ENCODE assay signal across 41 mouse cellular contexts in the genomic region with DNA sequence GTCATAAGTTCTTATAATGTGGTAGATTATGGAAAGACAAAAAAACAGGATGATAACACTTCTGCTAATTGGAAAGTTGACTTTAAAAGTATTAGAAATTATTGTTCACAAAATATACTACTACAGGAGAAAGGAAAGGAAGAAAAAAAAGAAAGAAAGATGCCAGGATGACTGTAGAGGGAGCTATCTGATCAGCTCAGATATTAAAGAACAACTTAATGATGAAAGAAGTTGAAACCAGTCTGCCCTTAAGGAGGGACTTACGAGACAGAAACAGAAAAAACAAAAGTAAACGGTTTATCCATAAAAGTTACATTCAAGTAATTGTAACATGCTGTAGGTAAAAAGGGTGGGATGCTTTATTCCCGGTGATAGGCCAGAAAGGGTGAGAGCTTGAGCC. TPM values are rescaled to one million over a fixed set of nuclear protein-coding genes. Genes with fewer than 3 reads are reported as not detected.
DNase-seq lines count a peak whose midpoint lies in the region; ATAC-seq and TF ChIP-seq lines count a peak whose summit lies in the region.
"Had no signal": no experiment of that assay in that cellular context is flagged by ENCODE, and none has a peak within 500 bp of the region (broad histone marks: within the 10 kb centered on the region; RNA-seq: fewer than 3 reads in every experiment).

No protein-coding gene starts in this region.

- no peaks in the 10 kb centered on the region for H3K36me3 ChIP-seq in kidney, postnatal 0 days (ENCODE audit: insufficient read depth, low read length)
- no peaks in the 10 kb centered on the region for H3K36me3 ChIP-seq in kidney, adult 2 months (ENCODE audit: control insufficient read depth, insufficient read depth, low read length)
- H3K36me3 ChIP-seq in ES-Bruce4 (ENCODE audit: control insufficient read depth, insufficient read depth, low read length, poor library complexity, severe bottlenecking), result no peaks in the 10 kb centered on the region; the same call in 1 of the 2 replicates
- H3K36me3 ChIP-seq: heart, embryonic 12.5 days; hindbrain, embryonic 15.5 days; midbrain, embryonic 13.5 days; neural tube, embryonic 15.5 days had no signal

- ATAC-seq in kidney, postnatal 0 days (replicated peaks; ENCODE audit: low FRiP score, low read depth), result no peak
- ATAC-seq: midbrain, embryonic 13.5 days had no signal

- H3K27ac ChIP-seq in kidney, postnatal 0 days, result no peak overlapping the region
- H3K27ac ChIP-seq in kidney, adult 2 months (ENCODE audit: insufficient read depth, low read depth, low read length), result no peak overlapping the region
- peak overlapping the region; percentile 89 for H3K27ac ChIP-seq in ES-Bruce4 (ENCODE audit: insufficient read depth, low read length)
- H3K27ac ChIP-seq: heart, adult 2 months; hindbrain, embryonic 15.5 days; liver, embryonic 14.5 days; macrophage; midbrain, embryonic 13.5 days; neural tube, embryonic 15.5 days had no signal

- no peak for TF ChIP-seq POLR2A in kidney, adult 2 months (IDR thresholded peaks at IDR 0.05; ENCODE audit: low read depth, low read length)
- no peak for TF ChIP-seq POLR2A in ES-Bruce4 (IDR thresholded peaks at IDR 0.05; ENCODE audit: insufficient read depth, low read length)
- TF ChIP-seq POLR2A in brain, embryonic 14.5 days (IDR thresholded peaks at IDR 0.05; ENCODE audit: borderline replicate concordance, extremely low read depth, insufficient read depth, insufficient read length, poor library complexity, severe bottlenecking), result no peak

- WGBS in kidney, postnatal 0 days, result 62% methylated on average over 3 of the region's 3 CpGs
- 57% methylated on average over 3 of the region's 3 CpGs for WGBS in kidney, adult 2 months

- no peaks in the 10 kb centered on the region for H3K4me1 ChIP-seq in kidney, postnatal 0 days (replicated peaks; ENCODE audit: insufficient read depth, low read length)
- no peaks in the 10 kb centered on the region for H3K4me1 ChIP-seq in kidney, adult 2 months (ENCODE audit: control insufficient read depth, insufficient read depth, low read length)
- no peaks in the 10 kb centered on the region for H3K4me1 ChIP-seq in ES-Bruce4 (ENCODE audit: control insufficient read depth, insufficient read depth, low read length)
- H3K4me1 ChIP-seq: heart, embryonic 12.5 days; hindbrain, embryonic 15.5 days; midbrain, embryonic 13.5 days; neural tube, embryonic 15.5 days had no signal

- H3K4me3 ChIP-seq in kidney, postnatal 0 days (replicated peaks; ENCODE audit: low read depth, low read length), result no peak overlapping the region
- no peak overlapping the region for H3K4me3 ChIP-seq in kidney, adult 2 months (ENCODE audit: insufficient read depth, low read depth, low read length)
- H3K4me3 ChIP-seq in ES-Bruce4 (ENCODE audit: low read depth, low read length), result no peak overlapping the region
- H3K4me3 ChIP-seq: erythroblast, embryonic 14.5 days; heart, adult 2 months; heart, embryonic 12.5 days; hindbrain, embryonic 15.5 days; midbrain, embryonic 13.5 days; neural tube, embryonic 15.5 days had no signal

- DNase-seq in cerebellum, adult 9-10 months, result peak; percentile 18
- no peak for DNase-seq in cerebellum, adult 18-20 months
- DNase-seq in kidney, postnatal 0 days (ENCODE audit: low spot score), result peak; percentile 27
- DNase-seq in kidney, adult 2 months, result no peak
- DNase-seq in brain, embryonic 14.5 days (ENCODE audit: low read depth), result peak; percentile 15
- no peak for DNase-seq in layer of hippocampus, adult 11-12 months (ENCODE audit: low spot score)
- no peak for DNase-seq in gastrocnemius, adult 18-20 months (ENCODE audit: low spot score)
- DNase-seq: adrenal gland, postnatal 10 days; cerebellum, adult 11-12 months; cerebellum, postnatal 14 days; gastrocnemius, postnatal 25 days; heart, adult 2 months; kidney, adult 9 months; kidney, postnatal 14 days; liver; lung, adult 2 months; lung, postnatal 10 days; right cerebral cortex, postnatal 25 days; thymus, adult 18-20 months; thymus, postnatal 36 days had no signal

- no peak for TF ChIP-seq EP300 in ES-Bruce4 (IDR thresholded peaks at IDR 0.05; ENCODE audit: insufficient read depth, low read depth, low read length)

- no peak overlapping the region for H3K4me2 ChIP-seq in kidney, postnatal 0 days (ENCODE audit: low read length)
- H3K4me2 ChIP-seq: heart, embryonic 12.5 days; hindbrain, embryonic 15.5 days; midbrain, embryonic 13.5 days; neural tube, embryonic 15.5 days had no signal

- no peaks in the 10 kb centered on the region for H3K27me3 ChIP-seq in kidney, postnatal 0 days (ENCODE audit: insufficient read depth, low read length)
- H3K27me3 ChIP-seq in kidney, adult 2 months (replicated peaks; ENCODE audit: control insufficient read depth, insufficient read depth, low read length), result no peaks in the 10 kb centered on the region
- H3K27me3 ChIP-seq in ES-Bruce4 (ENCODE audit: control insufficient read depth, insufficient read depth, low read length, poor library complexity, severe bottlenecking), result no peaks in the 10 kb centered on the region
- H3K27me3 ChIP-seq: heart, embryonic 12.5 days; hindbrain, embryonic 15.5 days; midbrain, embryonic 13.5 days; neural tube, embryonic 15.5 days had no signal

- no peak overlapping the region for H3K9ac ChIP-seq in kidney, postnatal 0 days (ENCODE audit: low read depth, low read length)
- 0 out of 2 replicates have a peak overlapping the region, but pooled peaks have one; percentile 21 for H3K9ac ChIP-seq in ES-Bruce4 (ENCODE audit: low read depth, poor library complexity, severe bottlenecking)
- H3K9ac ChIP-seq: heart, embryonic 12.5 days; hindbrain, embryonic 15.5 days; liver, embryonic 14.5 days; midbrain, embryonic 13.5 days; neural tube, embryonic 15.5 days had no signal

- H3K9me3 ChIP-seq in kidney, postnatal 0 days (replicated peaks; ENCODE audit: low read length), result no peaks in the 10 kb centered on the region
- H3K9me3 ChIP-seq in ES-Bruce4 (replicated peaks; ENCODE audit: control insufficient read depth, insufficient read depth, low read length, poor library complexity, severe bottlenecking), result no peaks in the 10 kb centered on the region
- H3K9me3 ChIP-seq: heart, embryonic 12.5 days; hindbrain, embryonic 15.5 days; midbrain, embryonic 13.5 days; neural tube, embryonic 15.5 days had no signal

- TF ChIP-seq CTCF in kidney, postnatal 0 days (IDR thresholded peaks at IDR 0.05; ENCODE audit: low read depth), result peak; percentile 41
- no peak for TF ChIP-seq CTCF in kidney, adult 2 months (conservative IDR thresholded peaks at IDR 0.05; ENCODE audit: insufficient read depth, insufficient read length, low read depth, low read length)
- TF ChIP-seq CTCF in ES-Bruce4 (IDR thresholded peaks at IDR 0.05; ENCODE audit: low read depth, low read length), result no peak
- TF ChIP-seq CTCF in brain, embryonic 14.5 days (IDR thresholded peaks at IDR 0.05; ENCODE audit: borderline replicate concordance, extremely low read depth, insufficient read depth, insufficient read length), result no peak

RNA-seq across cellular contexts. Expression of a gene that starts 28.3 kb away (rescaled TPM):
- not detected in 2 replicates for polyA plus RNA-seq in kidney, postnatal 0 days (2015; fragmentation: Nextera tagmentation; extraction: Ambion mirVana)
- polyA plus RNA-seq in kidney, adult 2 months (2012; rRNA removed), result not detected in 2 replicates
- polyA plus RNA-seq in ES-Bruce4 (2011; ENCODE audit: insufficient read depth, insufficient read length, low read depth, missing spikeins), result 19.3 and 27.3 TPM in 2 replicates
- polyA plus RNA-seq in brain, embryonic 14.5 days (2012; rRNA removed), result not detected in 2 replicates
- total RNA-seq in gastrocnemius, adult 18-20 months (2021), result not detected
- total RNA-seq: gastrocnemius, postnatal 25 days; heart, adult 2 months; hematopoietic stem cell, adult 5-6 weeks; layer of hippocampus, adult 18-20 months; layer of hippocampus, postnatal 25 days; left cerebral cortex, postnatal 10 days; megakaryocyte-erythroid progenitor cell, adult 5-6 weeks had no signal
- polyA plus RNA-seq: C2C12; cortical plate, adult 2 months; embryonic facial prominence, embryonic 14.5 days; erythroblast, embryonic 14.5 days; forebrain, embryonic 11.5 days; heart, adult 2 months; heart, embryonic 12.5 days; heart, postnatal 0 days; hindbrain, embryonic 15.5 days; intestine, embryonic 14.5 days; limb, embryonic 11.5 days; liver, embryonic 14.5 days; lung, adult 2 months; macrophage; midbrain, embryonic 13.5 days; neural tube, embryonic 15.5 days; stomach, embryonic 16.5 days had no signal

Comparison
In these comparisons a context has a peak if more than half of its experiments do, and no peak if none do; other contexts are left out.
1. DNase-seq: peak in cerebellum, adult 9-10 months (single experiment), kidney, postnatal 0 days (single experiment) and brain, embryonic 14.5 days (single experiment); none in cerebellum, adult 18-20 months (0 of 2), kidney, adult 2 months (single experiment), layer of hippocampus, adult 11-12 months (single experiment) and gastrocnemius, adult 18-20 months (single experiment).
2. RNA of a gene that starts 28.3 kb away (polyA plus RNA-seq): 19.3 to 27.3 TPM in ES-Bruce4; not detected in kidney, adult 2 months, not detected in brain, embryonic 14.5 days and not detected in kidney, postnatal 0 days; every median in the first group is over 10 times any median in the second.